Mouse (Mus musculus): Measurements from ENCODE around the gene Ncam2. TPM values are rescaled to one million over a fixed set of nuclear protein-coding genes. Genes with fewer than 3 reads are reported as not detected.
"Not testable (repeated sequence)": the region's sequence is repeated elsewhere in the genome, so short reads cannot be mapped to it uniquely, and the experiment has no call there.

Gene Ncam2
- total RNA-seq, 1 experiment from 2014 or later, result 0.10 TPM

GRCm38 (mm10) chr16:81284241-81284640 is 83.7 kb downstream of the Ncam2 start:
- no peak for ATAC-seq (replicated peaks; ENCODE audit: insufficient number of reproducible peaks, low FRiP score, low TSS enrichment, poor library complexity, severe bottlenecking)

- no peak for ATAC-seq (replicated peaks; ENCODE audit: insufficient number of reproducible peaks, low FRiP score, low TSS enrichment, poor library complexity, severe bottlenecking)
Observed at GRCm38 (mm10) chr16:81284859-81285837, 84.7 kb downstream of the Ncam2 start.

GRCm38 (mm10) chr16:81285882-81286281 is 85.4 kb downstream of the Ncam2 start:
- ATAC-seq (replicated peaks; ENCODE audit: insufficient number of reproducible peaks, low FRiP score, low TSS enrichment, poor library complexity, severe bottlenecking), result no peak

- no peak for ATAC-seq (replicated peaks; ENCODE audit: insufficient number of reproducible peaks, low FRiP score, low TSS enrichment, poor library complexity, severe bottlenecking)
Observed at GRCm38 (mm10) chr16:81303806-81304205, 103.3 kb downstream of the Ncam2 start.

DNA sequence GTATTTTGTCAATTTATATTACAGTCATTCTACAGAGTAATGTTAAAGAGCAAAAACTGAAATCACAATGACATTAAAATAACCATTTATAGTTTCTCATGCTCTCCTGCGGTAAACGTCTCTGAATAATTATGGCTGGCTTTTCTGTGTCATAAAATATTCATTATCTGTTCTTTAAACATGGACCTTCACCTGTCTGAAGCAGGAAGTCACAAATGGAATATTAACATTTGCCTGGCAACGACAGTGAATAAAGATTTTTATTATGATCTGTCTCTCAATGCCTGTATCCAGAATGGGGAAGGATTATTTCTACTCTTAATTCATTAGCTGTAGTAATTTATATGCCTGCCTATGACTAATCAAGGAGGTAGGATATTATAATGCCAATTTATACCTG is 108.7 kb downstream of the Ncam2 start:
- ATAC-seq (replicated peaks; ENCODE audit: insufficient number of reproducible peaks, low FRiP score, low TSS enrichment, poor library complexity, severe bottlenecking), result no peak

GRCm38 (mm10) chr16:81319037-81319436 is 118.5 kb downstream of the Ncam2 start:
- ATAC-seq (replicated peaks; ENCODE audit: insufficient number of reproducible peaks, low FRiP score, low TSS enrichment, poor library complexity, severe bottlenecking), result no peak

GRCm38 (mm10) chr16:81330539-81330938 is 130.0 kb downstream of the Ncam2 start:
- no peak for ATAC-seq (replicated peaks; ENCODE audit: insufficient number of reproducible peaks, low FRiP score, low TSS enrichment, poor library complexity, severe bottlenecking)

- ATAC-seq (replicated peaks; ENCODE audit: insufficient number of reproducible peaks, low FRiP score, low TSS enrichment, poor library complexity, severe bottlenecking), result no peak
Observed at GRCm38 (mm10) chr16:81365901-81366300, 165.4 kb downstream of the Ncam2 start.

DNA sequence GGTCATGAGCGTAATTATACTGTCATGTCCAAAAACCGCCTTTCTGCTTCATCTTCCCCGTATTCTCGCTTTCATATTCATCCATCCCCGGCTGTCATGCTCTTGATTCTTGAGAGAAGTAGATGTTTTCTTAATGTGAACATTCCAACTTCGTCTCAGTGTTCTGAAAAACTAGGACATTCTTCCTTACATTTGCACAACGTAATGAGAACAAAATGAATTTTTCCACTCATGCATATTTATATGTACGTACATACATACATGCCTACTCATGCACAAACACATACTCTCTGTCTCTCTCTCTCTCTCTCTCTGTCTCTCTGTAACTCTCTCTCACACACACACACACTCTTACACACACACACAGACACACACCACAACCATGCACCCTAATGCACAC is 173.7 kb downstream of the Ncam2 start:
- no peak for ATAC-seq (replicated peaks; ENCODE audit: insufficient number of reproducible peaks, low FRiP score, low TSS enrichment, poor library complexity, severe bottlenecking)

GRCm38 (mm10) chr16:81380434-81380833 is 179.9 kb downstream of the Ncam2 start:
- no peak for ATAC-seq (replicated peaks; ENCODE audit: insufficient number of reproducible peaks, low FRiP score, low TSS enrichment, poor library complexity, severe bottlenecking)

DNA sequence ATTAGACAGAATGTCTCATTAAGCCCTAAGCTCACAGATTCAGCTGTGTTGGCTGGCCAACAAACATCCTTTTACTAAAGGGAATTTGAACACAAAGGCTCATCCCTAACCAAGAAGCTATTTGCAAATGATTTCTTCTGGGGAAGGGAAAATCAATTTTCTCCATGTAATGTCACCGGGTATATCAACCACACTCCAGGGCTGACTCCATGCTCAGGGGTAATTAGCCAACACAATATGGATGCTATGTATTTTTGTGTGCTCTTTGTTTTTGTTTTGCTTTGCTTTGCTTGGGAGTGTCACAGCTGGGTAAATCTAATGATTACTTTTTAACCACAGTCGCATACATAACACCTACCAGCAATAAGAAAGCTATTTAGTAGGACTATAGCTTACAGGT is 188.1 kb downstream of the Ncam2 start:
- no peak for ATAC-seq (replicated peaks; ENCODE audit: insufficient number of reproducible peaks, low FRiP score, low TSS enrichment, poor library complexity, severe bottlenecking)

- ATAC-seq (replicated peaks; ENCODE audit: insufficient number of reproducible peaks, low FRiP score, low TSS enrichment, poor library complexity, severe bottlenecking), result no peak
Observed at GRCm38 (mm10) chr16:81434559-81434958, 234.1 kb downstream of the Ncam2 start.

DNA sequence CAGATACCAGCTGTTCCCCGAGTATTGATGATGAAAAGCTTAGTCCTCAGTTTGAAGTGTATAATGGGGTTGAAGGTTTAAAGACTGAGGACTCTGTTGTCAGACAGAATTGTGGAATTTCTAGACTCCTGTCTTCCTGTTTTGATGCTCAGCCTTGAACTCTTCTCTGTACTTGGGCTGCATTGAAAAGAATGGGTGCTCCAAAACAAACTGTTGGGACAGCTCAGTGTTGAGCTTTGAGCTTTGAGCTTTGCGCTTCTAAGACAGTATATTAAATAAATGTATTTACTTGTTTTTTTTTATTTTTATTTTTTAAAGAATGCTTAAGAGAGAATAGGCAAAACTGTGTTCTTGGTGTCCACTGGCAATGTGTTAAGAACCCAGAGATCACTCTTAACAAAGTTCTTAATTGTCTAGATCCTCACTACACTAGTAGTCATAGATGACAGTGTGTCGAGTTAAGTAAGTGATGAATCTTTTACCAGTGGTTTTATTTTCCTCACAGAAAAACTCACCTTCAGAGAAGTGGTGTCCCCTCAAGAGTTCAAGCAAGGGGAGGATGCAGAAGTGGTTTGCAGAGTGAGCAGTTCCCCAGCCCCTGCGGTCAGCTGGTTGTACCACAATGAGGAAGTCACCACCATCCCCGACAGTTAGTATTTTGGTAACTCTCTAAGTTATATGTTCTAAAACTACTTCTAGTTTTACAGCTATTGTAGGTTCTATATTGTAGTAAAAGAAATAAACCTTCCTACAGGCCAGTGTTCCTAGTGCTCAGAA is 236.8 kb downstream of the Ncam2 start:
- ATAC-seq (replicated peaks; ENCODE audit: insufficient number of reproducible peaks, low FRiP score, low TSS enrichment, poor library complexity, severe bottlenecking), result peak; percentile 93

- ATAC-seq (replicated peaks; ENCODE audit: insufficient number of reproducible peaks, low FRiP score, low TSS enrichment, poor library complexity, severe bottlenecking), result no peak
Observed at GRCm38 (mm10) chr16:81437868-81438249, 237.4 kb downstream of the Ncam2 start.

GRCm38 (mm10) chr16:81450851-81451250 is 250.4 kb downstream of the Ncam2 start:
- ATAC-seq (replicated peaks; ENCODE audit: insufficient number of reproducible peaks, low FRiP score, low TSS enrichment, poor library complexity, severe bottlenecking), result no peak

DNA sequence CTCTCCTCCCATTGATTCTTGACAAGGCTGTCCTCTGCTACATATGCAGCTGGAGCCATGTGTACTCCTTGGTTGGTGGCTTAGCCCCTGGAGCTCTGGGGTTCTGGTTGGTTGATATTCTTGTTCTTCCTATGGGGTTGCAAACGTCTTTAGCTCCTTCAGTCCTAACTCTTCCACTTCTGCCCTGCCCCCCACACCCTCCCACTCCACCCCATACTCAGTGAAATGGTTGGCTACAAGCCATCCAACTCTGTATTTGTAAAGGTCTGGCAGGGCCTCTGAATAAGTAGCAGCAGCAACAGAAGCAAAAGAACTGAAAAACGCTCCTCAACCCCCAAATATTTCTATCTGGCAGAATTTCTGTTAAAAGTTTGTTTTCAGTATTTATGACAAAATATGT is 252.5 kb downstream of the Ncam2 start:
- ATAC-seq (replicated peaks; ENCODE audit: insufficient number of reproducible peaks, low FRiP score, low TSS enrichment, poor library complexity, severe bottlenecking), result no peak

DNA sequence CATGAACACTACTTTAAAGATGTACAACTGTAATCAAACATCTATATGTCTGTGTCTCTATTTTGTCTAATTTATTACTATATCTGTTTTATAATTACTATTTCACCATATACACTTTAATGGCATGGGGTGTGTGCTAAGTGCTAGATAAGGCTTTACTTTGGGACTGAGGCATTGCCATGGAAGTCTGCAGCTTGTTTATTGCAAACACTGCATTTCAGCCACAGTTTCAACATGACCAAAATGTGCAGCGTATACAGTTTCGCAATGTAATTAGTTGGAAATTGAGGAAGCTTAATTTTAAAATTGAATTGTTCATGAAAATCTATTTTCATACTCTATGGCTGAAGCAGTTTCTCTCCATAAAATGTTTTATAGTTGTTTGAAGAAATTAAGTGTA is 254.0 kb downstream of the Ncam2 start:
- ATAC-seq (replicated peaks; ENCODE audit: insufficient number of reproducible peaks, low FRiP score, low TSS enrichment, poor library complexity, severe bottlenecking), result no peak

DNA sequence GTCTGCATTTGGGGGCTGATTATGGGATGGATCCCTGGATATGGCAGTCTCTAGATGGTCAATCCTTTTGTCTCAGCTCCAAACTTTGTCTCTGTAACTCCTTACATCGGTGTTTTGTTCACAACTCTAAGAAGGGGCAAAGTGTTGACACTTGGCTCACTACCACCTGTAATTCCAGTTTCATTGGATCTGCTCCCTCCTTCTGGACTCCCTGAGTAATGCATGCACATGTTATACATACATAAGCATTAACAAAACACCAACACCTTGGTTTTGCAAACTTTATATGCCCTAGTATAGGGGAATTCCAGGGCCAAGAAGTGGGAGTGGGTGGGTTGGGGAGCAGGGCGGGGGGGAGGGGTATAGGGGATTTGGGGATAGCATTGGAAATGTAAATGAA is 262.2 kb downstream of the Ncam2 start:
- ATAC-seq (replicated peaks; ENCODE audit: insufficient number of reproducible peaks, low FRiP score, low TSS enrichment, poor library complexity, severe bottlenecking), result not testable (repeated sequence)

DNA sequence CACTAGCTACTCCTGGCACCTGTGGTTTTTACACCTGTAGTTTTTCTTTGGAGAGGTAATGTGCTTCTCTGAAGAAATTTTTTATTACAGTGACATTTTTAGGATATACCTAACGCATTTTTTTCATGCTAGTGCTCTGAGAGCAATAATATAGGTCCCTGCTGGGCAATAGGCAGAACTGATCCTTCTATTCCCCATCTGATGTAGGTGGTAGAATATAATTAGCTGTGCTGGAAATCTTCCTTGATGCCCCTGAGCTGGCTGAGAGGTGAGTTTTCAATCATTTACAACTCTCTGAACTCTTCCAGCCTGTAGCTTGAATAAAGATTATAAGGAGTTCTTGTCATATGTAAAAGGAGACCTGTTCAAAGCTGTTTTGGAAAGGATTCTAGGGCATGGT is 272.4 kb downstream of the Ncam2 start:
- ATAC-seq (replicated peaks; ENCODE audit: insufficient number of reproducible peaks, low FRiP score, low TSS enrichment, poor library complexity, severe bottlenecking), result no peak

- ATAC-seq (replicated peaks; ENCODE audit: insufficient number of reproducible peaks, low FRiP score, low TSS enrichment, poor library complexity, severe bottlenecking), result no peak
Observed at GRCm38 (mm10) chr16:81481058-81481457, 280.6 kb downstream of the Ncam2 start.
